Comparison of ENCODE assay signal across 10 mouse cellular contexts in genomic region chr9:44231609-44232008, GRCm38 (mm10). TPM values are rescaled to one million over a fixed set of nuclear protein-coding genes. Genes with fewer than 3 reads are reported as not detected.
A peak's percentile ranks its signal among the peaks of the same experiment; 100 is the strongest.
DNase-seq lines count a peak whose midpoint lies in the region; ATAC-seq lines count a peak whose summit lies in the region.
"Had no signal": no experiment of that assay in that cellular context is flagged by ENCODE, and none has a peak within 500 bp of the region (broad histone marks: within the 10 kb centered on the region; RNA-seq: fewer than 3 reads in every experiment).

No protein-coding gene starts in this region.

- H3K27me3 ChIP-seq in heart, embryonic 13.5 days (replicated peaks) = no peaks in the 10 kb centered on the region
- no peaks in the 10 kb centered on the region for H3K27me3 ChIP-seq in forebrain, embryonic 12.5 days
- H3K27me3 ChIP-seq in limb, embryonic 15.5 days = no peaks in the 10 kb centered on the region

- peak overlapping the region; percentile 84 for H3K4me2 ChIP-seq in heart, embryonic 13.5 days
- H3K4me2 ChIP-seq in forebrain, embryonic 12.5 days = peak overlapping the region; percentile 66; the same call in 1 of the 2 replicates
- H3K4me2 ChIP-seq in limb, embryonic 15.5 days = no peak overlapping the region

- H3K9me3 ChIP-seq in heart, embryonic 13.5 days = no peaks in the 10 kb centered on the region
- H3K9me3 ChIP-seq in forebrain, embryonic 12.5 days = no peaks in the 10 kb centered on the region
- no peaks in the 10 kb centered on the region for H3K9me3 ChIP-seq in limb, embryonic 15.5 days

- no peak for ATAC-seq in heart, embryonic 13.5 days (ENCODE audit: extremely low read depth, insufficient number of reproducible peaks, low FRiP score, low TSS enrichment)
- no peak for ATAC-seq in forebrain, embryonic 12.5 days (ENCODE audit: low FRiP score)
- ATAC-seq in limb, embryonic 15.5 days (ENCODE audit: insufficient number of reproducible peaks, low FRiP score, low TSS enrichment, low read depth) = no peak

- no peak overlapping the region for H3K27ac ChIP-seq in heart, embryonic 13.5 days (replicated peaks)
- no peak overlapping the region for H3K27ac ChIP-seq in forebrain, embryonic 12.5 days
- no peak overlapping the region for H3K27ac ChIP-seq in limb, embryonic 15.5 days

- intact Hi-C loops in heart, postnatal 14 days (cut with DNase I) = loop anchor here (2.0 to 10.0 kb wide), 2 partner anchors 49 to 247 kb away; no protein-coding TSS in a partner anchor

- peaks cover 7% of the 10 kb centered on the region; the same call in 1 of the 2 replicates for H3K36me3 ChIP-seq in heart, embryonic 13.5 days
- H3K36me3 ChIP-seq in forebrain, embryonic 12.5 days (replicated peaks) = no peaks in the 10 kb centered on the region
- H3K36me3 ChIP-seq in limb, embryonic 15.5 days = no peaks in the 10 kb centered on the region

- H3K4me3 ChIP-seq in heart, embryonic 13.5 days = peak overlapping the region; percentile 94
- no peak overlapping the region for H3K4me3 ChIP-seq in forebrain, embryonic 12.5 days (replicated peaks)
- H3K4me3 ChIP-seq in limb, embryonic 15.5 days = peak overlapping the region; percentile 94; the same call in 1 of the 2 replicates

- H3K4me1 ChIP-seq in heart, embryonic 13.5 days = peaks cover 44% of the 10 kb centered on the region
- peaks cover 25% of the 10 kb centered on the region for H3K4me1 ChIP-seq in forebrain, embryonic 12.5 days
- H3K4me1 ChIP-seq in limb, embryonic 15.5 days = peaks cover 19% of the 10 kb centered on the region

- no peak for DNase-seq in heart, postnatal 14 days
- peak; percentile 31 for DNase-seq in 416B (ENCODE audit: low read depth)
- DNase-seq in layer of hippocampus, postnatal 14 days (ENCODE audit: low spot score in 2 of 2) = no peak
- no peak for DNase-seq in spleen, postnatal 14 days (ENCODE audit: low spot score in 2 of 2)
- no peak for DNase-seq in right cerebral cortex, postnatal 4 days
- DNase-seq: adrenal gland, postnatal 14 days had no signal

- peak overlapping the region; percentile 98 for H3K9ac ChIP-seq in heart, embryonic 13.5 days
- H3K9ac ChIP-seq in forebrain, embryonic 12.5 days = 0 out of 2 replicates have a peak overlapping the region, but pooled peaks have one; percentile 9
- H3K9ac ChIP-seq in limb, embryonic 15.5 days = no peak overlapping the region

RNA-seq across cellular contexts. Expression of gene Cbl, which starts 2.2 kb away (rescaled TPM):
- polyA plus RNA-seq in heart, embryonic 13.5 days (2015; fragmentation: Nextera tagmentation; extraction: Ambion mirVana) = 10.4 and 11.9 TPM in 2 replicates
- 10 to 100 TPM; 26.4 to 31.2 TPM for total RNA-seq in heart, postnatal 14 days (2021)
- polyA plus RNA-seq in forebrain, embryonic 12.5 days (2016; fragmentation: Nextera tagmentation; extraction: Ambion mirVana) = 28.7 and 34.3 TPM in 2 replicates
- 14.5 and 15.6 TPM in 2 replicates for polyA plus RNA-seq in limb, embryonic 15.5 days (2015; fragmentation: Nextera tagmentation; extraction: Ambion mirVana)
- 10 to 100 TPM; 58.1 to 62.7 TPM for total RNA-seq in layer of hippocampus, postnatal 14 days (2021)

RNA-seq across cellular contexts. Expression of gene Ccdc153, which starts 8.9 kb away (rescaled TPM):
- polyA plus RNA-seq in heart, embryonic 13.5 days (2015; fragmentation: Nextera tagmentation; extraction: Ambion mirVana) = not detected in 2 replicates
- total RNA-seq in heart, postnatal 14 days (2021) = 1 to 10 TPM in 1 of 2 experiments, not detected in 1; 1.1 TPM
- polyA plus RNA-seq in forebrain, embryonic 12.5 days (2016; fragmentation: Nextera tagmentation; extraction: Ambion mirVana) = not detected in 2 replicates
- not detected in 2 replicates for polyA plus RNA-seq in limb, embryonic 15.5 days (2015; fragmentation: Nextera tagmentation; extraction: Ambion mirVana)
- total RNA-seq in layer of hippocampus, postnatal 14 days (2021) = 1 to 10 TPM; 4.5 to 8.4 TPM
- polyA plus RNA-seq: neural tube, embryonic 11.5 days had no signal

RNA-seq across cellular contexts. Expression of gene Pdzd3, which starts 19.7 kb away (rescaled TPM):
- 0.12 TPM in 1 of 2 replicates, not detected in the other for polyA plus RNA-seq in heart, embryonic 13.5 days (2015; fragmentation: Nextera tagmentation; extraction: Ambion mirVana)
- 1 to 10 TPM; 2.0 to 2.8 TPM for total RNA-seq in heart, postnatal 14 days (2021)
- polyA plus RNA-seq in forebrain, embryonic 12.5 days (2016; fragmentation: Nextera tagmentation; extraction: Ambion mirVana) = 0.23 and 0.31 TPM in 2 replicates
- polyA plus RNA-seq in limb, embryonic 15.5 days (2015; fragmentation: Nextera tagmentation; extraction: Ambion mirVana) = 0.26 TPM in 1 of 2 replicates, not detected in the other
- total RNA-seq in layer of hippocampus, postnatal 14 days (2021) = 1 to 10 TPM in 1 of 2 experiments, under 1 TPM in 1; 0.88 to 1.0 TPM
- polyA plus RNA-seq: neural tube, embryonic 11.5 days had no signal

RNA-seq across cellular contexts. Expression of gene Nlrx1, which starts 36.8 kb away (rescaled TPM):
- 5.6 and 5.9 TPM in 2 replicates for polyA plus RNA-seq in heart, embryonic 13.5 days (2015; fragmentation: Nextera tagmentation; extraction: Ambion mirVana)
- total RNA-seq in heart, postnatal 14 days (2021) = 10 to 100 TPM; 17.3 TPM
- 4.6 and 5.2 TPM in 2 replicates for polyA plus RNA-seq in forebrain, embryonic 12.5 days (2016; fragmentation: Nextera tagmentation; extraction: Ambion mirVana)
- 12.5 and 12.7 TPM in 2 replicates for polyA plus RNA-seq in limb, embryonic 15.5 days (2015; fragmentation: Nextera tagmentation; extraction: Ambion mirVana)
- 10 to 100 TPM in 1 of 2 experiments, 1 to 10 TPM in 1; 10.0 to 12.2 TPM for total RNA-seq in layer of hippocampus, postnatal 14 days (2021)

RNA-seq across cellular contexts. Expression of gene Abcg4, which starts 56.8 kb away (rescaled TPM):
- polyA plus RNA-seq in heart, embryonic 13.5 days (2015; fragmentation: Nextera tagmentation; extraction: Ambion mirVana) = 2.1 and 3.5 TPM in 2 replicates
- total RNA-seq in heart, postnatal 14 days (2021) = under 1 TPM; 0.72 to 0.73 TPM
- 10.1 and 12.4 TPM in 2 replicates for polyA plus RNA-seq in forebrain, embryonic 12.5 days (2016; fragmentation: Nextera tagmentation; extraction: Ambion mirVana)
- polyA plus RNA-seq in limb, embryonic 15.5 days (2015; fragmentation: Nextera tagmentation; extraction: Ambion mirVana) = 6.2 and 6.4 TPM in 2 replicates
- total RNA-seq in layer of hippocampus, postnatal 14 days (2021) = 10 to 100 TPM; 69.3 to 75.8 TPM
